Mouse (Mus musculus): ENCODE measurements around the gene Top1.

Gene Top1

DNA sequence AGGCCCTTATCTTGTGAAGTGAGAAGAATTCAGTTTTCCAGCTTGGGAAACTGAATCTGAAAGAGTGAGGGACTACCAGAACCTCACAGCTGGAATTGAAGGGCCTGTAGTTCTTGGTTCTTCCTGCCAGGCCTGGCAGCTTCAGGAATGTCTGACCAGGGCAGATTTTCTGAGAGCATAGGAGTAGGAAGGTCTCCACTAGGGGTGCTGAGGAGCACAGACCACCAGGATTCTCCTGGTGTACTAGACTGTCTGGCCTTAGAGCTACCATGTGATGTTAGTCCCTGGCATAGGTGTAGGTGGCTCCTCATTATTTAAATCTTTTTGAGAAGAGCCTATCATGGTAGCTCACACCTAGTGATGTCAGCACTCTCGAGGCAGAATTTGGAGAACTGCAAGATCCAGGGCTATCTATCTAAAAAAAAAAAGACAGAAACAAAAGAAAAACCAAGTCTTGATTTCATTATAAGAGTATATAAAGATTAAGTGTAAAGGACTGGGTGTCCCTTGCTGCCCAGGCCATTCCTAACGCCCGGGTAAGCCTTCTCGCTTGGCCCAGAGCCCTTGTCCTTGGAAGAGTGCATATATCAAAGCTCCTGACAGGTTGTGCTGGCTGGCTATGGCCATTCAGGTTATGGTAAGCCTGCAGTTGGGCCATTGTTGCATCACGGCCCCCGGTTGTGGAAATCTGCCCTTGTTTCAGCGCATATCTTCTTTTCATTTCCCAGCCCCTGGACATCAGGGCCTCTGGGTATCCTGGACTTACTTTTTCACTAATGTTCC is 98.5 kb downstream of the Top1 start:
- DNase-seq, result peak; percentile 35

DNA sequence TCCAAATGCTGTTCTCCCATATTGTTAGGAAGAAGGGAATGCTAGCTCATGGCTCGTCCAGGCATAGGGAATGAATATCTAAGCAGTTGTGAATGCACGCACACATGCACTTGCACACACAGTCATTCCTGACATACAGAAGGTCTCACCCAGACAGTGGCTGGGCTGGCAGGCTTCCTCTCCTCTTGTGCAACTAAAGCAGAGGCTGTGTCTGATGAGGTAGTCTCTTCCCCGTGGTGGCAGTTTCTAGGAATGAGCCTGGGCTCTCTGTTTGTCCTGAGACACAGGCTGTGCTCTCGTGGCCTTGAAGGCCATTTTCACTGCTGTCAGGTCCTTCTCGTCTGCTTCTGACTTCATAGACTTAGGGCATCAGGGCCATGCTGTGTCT is 99.1 kb downstream of the Top1 start:
- DNase-seq, result no peak

DNA sequence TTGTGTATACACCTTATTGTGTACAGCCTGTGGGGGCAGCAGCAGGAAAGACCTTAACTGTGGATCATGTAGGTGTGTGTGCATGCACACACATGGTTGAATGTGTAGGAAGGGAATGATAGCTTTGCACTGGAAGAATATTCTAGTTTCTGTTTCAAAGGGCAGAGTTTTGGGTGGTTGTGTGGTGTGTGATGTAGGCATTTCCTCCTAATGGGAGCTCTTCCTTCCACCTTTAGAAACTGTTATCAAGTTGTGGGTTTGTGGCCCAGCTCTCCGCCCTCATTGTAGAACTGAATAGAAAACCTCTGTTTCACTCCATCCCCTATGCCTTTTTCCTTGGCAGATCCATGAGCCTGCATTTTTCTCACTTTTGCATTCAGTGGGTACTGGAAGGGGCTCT is 99.8 kb downstream of the Top1 start:
- no peak for DNase-seq

DNA sequence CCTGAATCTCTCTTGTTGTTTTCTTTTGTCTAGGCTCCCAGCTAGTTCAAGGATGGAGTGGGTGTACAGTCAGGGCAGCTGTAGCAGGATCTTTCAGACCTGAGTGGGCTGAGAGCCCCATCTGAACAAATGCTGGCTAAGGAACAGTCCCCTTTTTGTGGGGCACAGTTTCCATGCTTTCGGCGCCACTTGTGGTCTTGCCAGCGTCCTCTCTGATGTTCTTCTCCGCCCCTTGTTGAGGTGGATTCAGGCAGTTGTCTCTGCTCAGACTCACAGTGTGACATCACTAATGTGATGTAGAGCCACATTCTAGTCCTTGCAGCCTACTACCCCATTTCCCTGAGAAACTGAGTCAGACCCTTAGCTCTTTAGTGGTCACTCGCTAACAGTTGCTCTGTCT is 100.9 kb downstream of the Top1 start:
- no peak for DNase-seq

DNA sequence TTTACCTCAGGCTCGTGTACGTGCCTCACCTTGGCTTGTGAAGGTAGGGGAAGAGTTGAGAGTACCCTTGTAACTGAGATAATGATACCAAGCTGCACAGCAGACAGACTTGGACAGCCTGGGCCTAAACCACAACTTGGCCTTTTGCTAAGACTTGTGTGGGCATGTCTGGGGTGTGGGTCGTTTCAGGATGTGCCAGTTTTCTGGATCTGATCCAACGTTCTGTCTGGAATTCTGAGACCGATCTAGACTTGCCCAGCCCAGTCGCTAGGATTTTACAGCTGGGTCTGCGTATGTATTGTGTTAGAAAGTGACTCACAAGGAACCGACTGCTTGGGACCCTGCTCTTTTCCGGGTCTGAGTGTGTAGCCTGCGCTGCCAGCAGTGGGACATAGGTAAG is 101.4 kb downstream of the Top1 start:
- DNase-seq, result no peak

DNA sequence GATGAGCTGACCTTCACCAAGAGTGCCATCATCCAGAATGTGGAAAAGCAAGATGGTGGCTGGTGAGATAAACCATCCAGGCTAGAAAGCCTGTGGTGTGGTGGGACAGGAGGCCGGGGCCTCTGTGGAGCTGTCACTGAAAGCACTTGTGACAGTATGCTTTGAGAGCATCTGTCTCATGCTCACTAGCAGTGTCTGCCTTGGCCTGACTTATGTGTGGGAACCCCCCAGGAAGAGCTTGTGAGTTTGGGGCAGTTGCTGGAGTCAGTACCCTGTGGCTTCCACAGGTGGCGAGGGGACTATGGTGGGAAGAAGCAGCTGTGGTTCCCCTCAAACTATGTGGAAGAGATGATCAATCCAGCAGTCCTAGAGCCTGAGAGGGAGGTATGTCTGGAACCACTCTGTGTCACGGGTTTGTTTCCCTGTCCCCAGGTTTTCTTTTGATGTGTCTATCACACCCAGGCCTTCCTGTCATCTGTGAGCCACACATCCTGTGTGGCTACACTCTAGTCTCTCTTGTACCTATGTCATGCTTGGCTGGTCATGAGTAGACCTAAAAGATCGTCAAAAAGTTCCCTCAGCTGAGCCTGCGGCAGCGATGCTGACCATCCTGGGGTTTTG is 111.0 kb downstream of the Top1 start:
- DNase-seq, result no peak

DNA sequence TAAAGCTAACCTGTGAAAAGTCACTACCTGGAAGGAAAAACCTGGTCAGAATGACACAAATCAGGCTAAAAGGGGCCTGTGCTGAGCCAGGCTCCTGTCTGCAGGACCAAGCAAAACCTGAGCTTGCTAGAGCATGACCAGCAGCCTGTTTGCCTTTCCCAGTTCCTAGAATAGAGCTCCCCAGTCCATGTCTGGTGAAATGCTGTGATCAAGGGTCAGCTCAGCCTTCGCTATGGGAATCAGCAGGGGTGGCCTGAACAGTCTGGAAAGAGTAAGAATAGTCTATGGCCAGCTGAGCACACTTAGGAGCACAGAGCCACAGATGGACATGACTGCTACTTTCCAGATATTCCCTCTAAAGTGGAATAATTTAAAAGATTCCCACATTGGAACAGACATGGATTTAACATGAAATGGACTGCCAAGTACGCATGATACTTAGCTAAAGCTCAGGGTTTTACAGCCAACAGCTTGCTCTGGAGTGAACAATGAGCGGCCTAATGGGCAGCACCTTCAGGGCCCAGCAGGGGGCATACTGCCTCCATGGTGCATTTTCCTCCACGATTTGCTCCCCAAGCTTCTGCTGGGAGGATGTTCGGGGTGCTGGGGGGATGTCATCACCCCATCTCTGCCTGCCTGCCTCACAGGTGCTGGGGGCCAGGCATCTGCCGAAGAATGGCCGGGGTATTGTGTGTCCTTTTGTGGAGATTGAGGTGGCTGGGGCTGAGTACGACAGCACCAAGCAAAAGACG is 114.9 kb downstream of the Top1 start:
- peak; percentile 61 for DNase-seq

DNA sequence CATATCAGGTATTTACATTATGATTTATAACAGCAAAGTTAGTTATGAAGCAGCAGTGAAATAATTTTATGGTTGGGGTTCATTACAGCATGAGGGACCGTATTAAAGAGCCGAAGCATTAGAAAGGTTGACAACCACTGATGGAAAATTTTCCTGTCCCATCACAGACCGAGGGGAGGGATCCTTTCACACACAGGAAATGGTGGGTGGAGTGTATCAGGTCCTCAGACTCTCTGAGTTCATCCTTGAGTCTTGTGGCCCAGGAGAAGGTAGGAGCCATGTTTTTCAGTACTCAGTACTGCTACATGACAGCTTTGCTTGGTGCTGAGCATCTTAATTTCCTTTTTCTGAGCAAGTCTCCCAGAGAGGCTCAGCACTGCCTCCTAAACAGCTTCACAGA is 118.1 kb downstream of the Top1 start:
- DNase-seq, result no peak

DNA sequence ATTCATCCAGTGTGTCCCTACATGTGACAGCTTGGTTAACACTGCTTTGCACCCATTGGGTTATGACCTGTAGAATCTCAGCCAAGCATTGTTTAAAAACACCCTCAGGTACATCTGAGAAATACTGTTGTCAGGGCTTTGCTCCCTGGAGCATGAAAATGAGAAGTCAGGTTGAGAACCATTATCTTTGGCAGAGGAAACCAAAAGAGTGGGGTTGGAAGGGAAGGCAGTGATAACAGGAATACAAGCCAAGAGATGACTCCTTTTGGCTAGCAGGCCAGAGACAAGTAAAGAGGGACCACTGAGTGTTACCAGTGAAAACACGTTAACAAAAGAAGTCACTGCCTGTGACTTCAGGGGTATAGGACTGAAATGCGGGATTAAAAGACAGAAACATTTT is 118.7 kb downstream of the Top1 start:
- no peak for DNase-seq

DNA sequence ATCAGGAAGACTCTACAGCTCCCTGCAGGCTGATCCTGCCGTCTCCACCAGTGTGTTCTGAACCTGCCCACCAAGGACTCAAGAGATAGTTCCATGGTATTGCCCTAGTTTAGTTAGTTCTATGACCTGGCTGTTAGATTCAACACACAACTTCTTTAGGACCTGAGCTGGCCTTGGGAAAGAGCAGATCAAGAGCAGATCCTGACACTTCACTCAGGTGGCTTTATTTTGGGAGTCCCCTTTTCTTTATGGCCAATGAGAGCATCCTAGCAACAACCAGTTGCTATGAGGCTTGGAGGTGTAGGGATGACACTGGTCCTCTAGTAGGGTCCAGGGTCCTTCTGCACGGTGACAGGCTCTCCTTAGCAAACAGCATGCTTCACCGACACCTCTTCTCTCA is 119.4 kb downstream of the Top1 start:
- no peak for DNase-seq

DNA sequence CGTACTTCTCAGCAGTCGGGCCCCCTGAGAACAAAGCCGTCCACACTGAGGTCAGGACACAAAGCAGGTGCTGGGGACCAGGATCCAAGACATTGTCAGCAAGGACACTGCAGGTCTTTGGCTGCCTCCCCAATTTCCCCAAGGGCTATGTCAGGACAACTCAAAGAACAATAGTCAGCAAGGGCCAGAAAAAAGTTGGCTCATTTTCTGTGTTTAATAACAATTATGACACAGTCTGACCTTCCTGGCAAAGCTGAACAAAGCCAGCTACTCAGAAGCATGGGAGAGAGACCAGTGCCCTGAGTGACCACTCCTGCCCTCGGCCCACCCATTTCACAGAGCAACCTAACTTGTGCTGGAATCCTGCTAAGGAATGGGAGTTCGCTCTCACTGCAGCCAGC is 120.7 kb downstream of the Top1 start:
- peak; percentile 22 for DNase-seq

DNA sequence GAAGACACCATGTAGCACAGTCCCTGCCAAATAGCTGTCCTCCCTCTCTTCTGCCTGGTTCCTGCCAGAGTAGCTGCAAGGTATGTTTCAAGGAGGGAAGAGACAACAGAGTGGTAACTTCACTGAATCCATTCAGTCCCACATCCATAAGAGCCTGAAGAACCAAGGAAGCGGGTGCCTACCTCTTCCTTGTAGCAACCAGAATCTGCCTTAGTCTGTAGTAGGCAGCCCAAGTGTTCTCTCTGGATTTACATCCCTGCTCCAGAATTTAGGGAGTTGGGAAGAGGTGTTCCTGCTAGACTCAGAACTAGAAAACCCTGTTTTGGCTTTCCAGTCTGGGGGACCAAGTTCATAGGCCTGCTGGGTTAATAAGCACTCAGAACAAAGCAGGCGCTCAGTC is 121.5 kb downstream of the Top1 start:
- DNase-seq, result no peak

DNA sequence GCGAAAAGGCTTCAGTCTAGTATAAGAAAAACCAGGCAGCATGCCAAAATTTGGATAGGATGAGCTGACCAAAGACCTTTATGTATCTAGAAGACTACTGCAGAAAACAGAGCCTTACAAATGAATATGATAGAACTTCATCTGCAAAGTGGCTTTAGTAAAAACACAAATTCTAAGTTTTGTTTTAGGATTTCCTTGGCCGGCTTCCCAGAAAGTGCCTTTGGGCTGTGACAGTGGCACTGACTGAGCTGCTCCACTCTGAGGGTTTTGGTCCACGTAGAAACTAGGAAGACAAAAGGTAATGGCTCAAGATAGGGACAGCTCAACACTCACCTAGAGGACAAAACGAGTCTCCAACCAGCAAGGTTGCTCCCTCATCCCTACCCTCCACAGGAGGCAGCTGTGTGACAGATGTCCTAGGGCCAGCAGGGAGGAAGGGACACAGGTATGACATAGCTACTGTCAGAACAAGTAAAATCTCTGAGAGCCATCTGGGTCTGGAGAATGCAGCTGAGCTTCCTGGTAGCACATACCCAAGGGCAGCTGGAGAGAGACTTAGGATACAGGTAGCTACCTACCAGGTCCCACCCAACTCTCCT is 122.5 kb downstream of the Top1 start:
- no peak for DNase-seq

DNA sequence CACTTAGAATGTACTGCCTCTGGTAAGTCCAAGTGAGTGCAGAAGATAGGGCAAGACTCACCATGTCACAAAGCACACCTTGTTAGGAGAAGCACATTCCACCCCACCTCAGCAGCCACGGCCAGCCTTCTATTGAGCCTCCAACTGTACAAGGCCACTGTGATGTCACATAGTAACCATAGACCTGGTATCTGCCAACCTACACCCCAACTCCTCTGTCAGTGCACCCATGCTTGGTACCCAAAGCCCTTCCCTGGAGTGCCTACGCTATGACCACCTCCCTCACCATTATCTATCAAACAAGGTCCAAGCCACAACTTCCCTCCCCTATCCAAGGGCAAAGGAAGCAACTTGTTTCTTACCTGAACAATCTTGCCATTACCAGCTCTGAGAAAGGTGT is 123.3 kb downstream of the Top1 start:
- no peak for DNase-seq

DNA sequence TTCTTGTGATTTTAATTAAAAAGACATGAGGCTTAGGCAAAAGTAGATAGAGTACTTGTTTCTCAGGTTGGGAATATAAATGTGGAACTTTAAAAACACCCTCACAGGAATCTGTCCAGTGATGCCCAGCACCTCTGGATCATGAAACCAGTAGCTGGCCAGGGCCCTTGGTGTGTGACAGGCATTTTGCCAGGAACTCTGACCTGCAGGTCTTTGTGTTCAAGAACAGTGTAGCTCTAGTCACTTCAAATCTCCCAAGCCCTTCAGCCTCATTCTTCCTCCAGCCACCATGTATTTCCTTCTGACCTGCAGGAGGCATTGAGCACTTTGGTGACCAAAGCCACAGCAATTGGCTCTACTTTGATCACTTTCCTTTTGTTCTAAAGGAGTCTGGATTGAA is 124.7 kb downstream of the Top1 start:
- DNase-seq, result no peak

DNA sequence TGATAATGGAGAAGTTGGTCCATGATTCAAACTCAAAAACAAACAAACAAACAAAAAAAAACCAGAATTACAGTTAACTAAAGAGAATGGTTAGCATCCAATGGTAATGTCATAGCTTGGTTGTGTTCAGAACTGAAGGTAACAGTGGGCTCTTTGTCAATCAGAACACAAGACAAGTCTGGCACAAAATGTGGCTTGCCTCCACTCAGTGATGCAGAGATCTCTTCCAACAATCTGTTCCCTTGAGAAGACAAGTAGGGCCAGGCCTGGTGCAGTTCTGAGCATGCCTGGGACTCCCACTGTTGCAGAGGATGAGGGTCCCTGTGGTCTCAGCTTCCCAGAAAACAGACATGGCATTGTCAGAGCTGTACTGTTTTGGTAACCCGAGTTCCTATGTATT is 125.2 kb downstream of the Top1 start:
- DNase-seq, result no peak

DNA sequence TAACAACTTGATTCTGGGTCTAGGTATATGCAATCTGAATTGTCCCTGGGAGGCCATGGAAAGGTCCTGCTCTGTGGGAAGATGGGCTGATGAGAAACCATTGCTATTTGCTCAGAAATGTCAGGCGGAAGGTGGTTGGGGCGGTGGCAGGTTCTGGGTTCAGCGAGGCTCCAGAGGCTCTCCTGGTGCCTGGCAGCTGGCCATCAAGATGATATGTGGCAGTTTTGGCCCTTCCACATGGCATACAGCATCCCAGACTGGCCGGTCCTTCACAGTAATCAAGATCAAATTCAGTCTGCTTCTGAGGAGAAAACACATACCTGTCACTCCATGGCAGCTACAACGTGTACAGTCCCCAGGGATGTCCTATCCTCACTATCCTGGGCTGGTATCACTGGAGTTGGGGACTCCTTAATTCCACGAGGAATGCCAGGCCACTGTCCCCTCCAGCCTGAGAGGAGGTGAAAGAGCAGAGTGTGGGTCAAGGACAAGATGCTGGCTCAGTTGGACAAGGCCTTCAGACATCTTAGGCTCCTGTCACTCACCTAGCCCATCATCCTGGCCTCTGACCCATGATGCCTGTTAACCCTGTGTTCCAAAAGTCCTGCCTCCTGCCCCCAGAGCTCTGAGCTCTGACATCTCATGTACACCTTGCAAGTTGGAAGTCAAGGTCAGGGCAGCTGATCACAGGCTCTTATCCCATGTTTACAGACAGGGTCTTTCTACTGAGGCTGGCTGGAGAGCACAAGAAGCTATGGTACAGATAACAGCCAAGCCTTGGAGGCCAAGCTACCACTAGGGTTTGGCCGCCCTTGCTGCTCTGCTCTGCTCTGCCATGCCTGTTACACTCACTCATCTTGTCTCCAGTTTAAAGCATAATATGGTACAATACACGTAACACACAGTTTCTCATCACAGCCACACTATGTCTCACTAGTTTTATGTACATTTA is 125.9 kb downstream of the Top1 start:
- DNase-seq, result no peak
